Mouse (Mus musculus) myocyte (in vitro differentiated cells): ENCODE measurements around the gene Cdc6.

Experiments used
- MYOD1 ChIP-seq, 3 experiments: IDR thresholded peaks; one replicate each; pipeline ENCODE4 v1.6.1; 2011; ENCODE audit warnings: control low read depth in 2 of 3, low read depth in 2 of 3, mild to moderate bottlenecking in 2 of 3, moderate library complexity in 1 of 3; ENCODE audit not compliant: insufficient read length in 2 of 3, control insufficient read depth in 1 of 3
- MYOG ChIP-seq, 3 experiments: IDR thresholded peaks; one replicate each; pipeline ENCODE4 v1.6.1; 2011; ENCODE audit warnings: control low read depth in 2 of 3, low read depth in 2 of 3, mild to moderate bottlenecking in 2 of 3; ENCODE audit not compliant: insufficient read length in 2 of 3, control insufficient read depth in 1 of 3, insufficient read depth in 1 of 3
- POLR2A ChIP-seq: IDR thresholded peaks from one replicate; pipeline ENCODE4 v1.6.1; 2011; ENCODE audit warnings: low read depth, mild to moderate bottlenecking, control low read depth, moderate library complexity; ENCODE audit not compliant: insufficient read length
- SRF ChIP-seq: IDR thresholded peaks from one replicate; pipeline ENCODE4 v1.6.1; 2011; ENCODE audit warnings: low read depth; ENCODE audit not compliant: control insufficient read depth, insufficient read length
- TCF12 ChIP-seq: IDR thresholded peaks from one replicate; pipeline ENCODE4 v1.6.1; 2011; ENCODE audit warnings: mild to moderate bottlenecking, control low read depth; ENCODE audit not compliant: poor library complexity, insufficient read depth, severe bottlenecking

GRCm38 (mm10) chr11:98953361-98953760 is 45.8 kb downstream of the Cdc6 start:
- no peak for TF ChIP-seq MYOG (IDR thresholded peaks at IDR 0.05; ENCODE audit: control insufficient read depth in 1 of 3, insufficient read depth in 1 of 3, insufficient read length in 2 of 3, low read depth in 2 of 3)
- TF ChIP-seq POLR2A: no peak
- TF ChIP-seq SRF: no peak
- no peak for TF ChIP-seq MYOD1 (IDR thresholded peaks at IDR 0.05; ENCODE audit: control insufficient read depth in 1 of 3, insufficient read length in 2 of 3, low read depth in 2 of 3)
- no peak for TF ChIP-seq TCF12
